Mouse (Mus musculus): ENCODE measurements at regions not wholly inside any gene's neighbourhood (a gene's known extent, or its start where the extent isn't known, plus 50 kb on each side); places are given as distances from the start of the nearest gene placed in this dataset.
A peak's percentile ranks its signal among the peaks of the same experiment; 100 is the strongest.

- WGBS (ENCODE audit: insufficient replicate concordance): 70% methylated on average over 4 of the region's 4 CpGs
- no peaks in the 10 kb centered on the region for H3K4me1 ChIP-seq
- no peaks in the 10 kb centered on the region for H3K36me3 ChIP-seq
- no peak overlapping the region for H3K27ac ChIP-seq
- H3K4me2 ChIP-seq: no peak overlapping the region
- H3K9me3 ChIP-seq (replicated peaks): no peaks in the 10 kb centered on the region
- H3K9ac ChIP-seq: no peak overlapping the region
- ATAC-seq: no peak
- no peaks in the 10 kb centered on the region for H3K27me3 ChIP-seq (replicated peaks)
- H3K4me3 ChIP-seq: no peak overlapping the region
These were observed 103.8 kb downstream of the Olig3 start for GRCm38 (mm10) chr10:19460164-19460563.

- no peaks in the 10 kb centered on the region for H3K4me1 ChIP-seq
- no peaks in the 10 kb centered on the region for H3K9me3 ChIP-seq (replicated peaks)
- H3K9ac ChIP-seq: no peak overlapping the region
- H3K4me2 ChIP-seq: no peak overlapping the region
- H3K4me3 ChIP-seq: no peak overlapping the region
- 58% methylated on average over 3 of the region's 3 CpGs for WGBS (ENCODE audit: insufficient replicate concordance)
- no peaks in the 10 kb centered on the region for H3K36me3 ChIP-seq
- ATAC-seq: no peak
- H3K27ac ChIP-seq: no peak overlapping the region
- no peaks in the 10 kb centered on the region for H3K27me3 ChIP-seq (replicated peaks)
These were observed 107.5 kb downstream of the Olig3 start for GRCm38 (mm10) chr10:19463800-19464199.

- H3K4me1 ChIP-seq: no peaks in the 10 kb centered on the region
- no peak overlapping the region for H3K4me3 ChIP-seq
- H3K27ac ChIP-seq: no peak overlapping the region
- no peaks in the 10 kb centered on the region for H3K9me3 ChIP-seq (replicated peaks)
- H3K36me3 ChIP-seq: no peaks in the 10 kb centered on the region
- H3K4me2 ChIP-seq: no peak overlapping the region
- H3K27me3 ChIP-seq (replicated peaks): no peaks in the 10 kb centered on the region
- ATAC-seq: no peak
- no peak overlapping the region for H3K9ac ChIP-seq
- WGBS (ENCODE audit: insufficient replicate concordance): 69% methylated on average over 5 of the region's 5 CpGs
These were observed 108.2 kb downstream of the Olig3 start for GRCm38 (mm10) chr10:19464504-19464903.

- Histone ChIP-seq H3K9me3 (replicated peaks) (no peaks in the 10 kb centered on the region), H3K27me3 (replicated peaks) (no peaks in the 10 kb centered on the region), H3K4me2 (no peak overlapping the region), H3K36me3 (no peaks in the 10 kb centered on the region), H3K27ac (no peak overlapping the region), H3K9ac (no peak overlapping the region), H3K4me3 (no peak overlapping the region), H3K4me1 (no peaks in the 10 kb centered on the region)
- 66% methylated on average over 9 of the region's 9 CpGs for WGBS (ENCODE audit: insufficient replicate concordance)
- no peak for ATAC-seq
These were observed 115.2 kb downstream of the Olig3 start for GRCm38 (mm10) chr10:19471349-19472040.

GRCm38 (mm10) chr10:19472066-19472465 is 115.7 kb downstream of the Olig3 start:
- H3K27ac ChIP-seq: no peak overlapping the region
- H3K9me3 ChIP-seq (replicated peaks): no peaks in the 10 kb centered on the region
- 55% methylated on average over 6 of the region's 6 CpGs for WGBS (ENCODE audit: insufficient replicate concordance)
- H3K27me3 ChIP-seq (replicated peaks): no peaks in the 10 kb centered on the region
- no peaks in the 10 kb centered on the region for H3K4me1 ChIP-seq
- ATAC-seq: no peak
- H3K4me2 ChIP-seq: no peak overlapping the region
- H3K9ac ChIP-seq: no peak overlapping the region
- H3K36me3 ChIP-seq: no peaks in the 10 kb centered on the region
- no peak overlapping the region for H3K4me3 ChIP-seq

- ATAC-seq: no peak
- H3K27me3 ChIP-seq (replicated peaks): no peaks in the 10 kb centered on the region
- no peaks in the 10 kb centered on the region for H3K4me1 ChIP-seq
- 63% methylated on average over 3 of the region's 3 CpGs for whole genome bisulfite sequencing (ENCODE audit: insufficient replicate concordance)
- H3K9me3 ChIP-seq (replicated peaks): no peaks in the 10 kb centered on the region
- H3K4me2 ChIP-seq: no peak overlapping the region
- H3K36me3 ChIP-seq: no peaks in the 10 kb centered on the region
- no peak overlapping the region for H3K27ac ChIP-seq
- no peak overlapping the region for H3K4me3 ChIP-seq
- H3K9ac ChIP-seq: no peak overlapping the region
These were observed 116.7 kb downstream of the Olig3 start for GRCm38 (mm10) chr10:19472949-19473535.

- no peak for ATAC-seq
- 72% methylated on average over 15 of the region's 15 CpGs for WGBS (ENCODE audit: insufficient replicate concordance)
- Histone ChIP-seq H3K9ac (no peak overlapping the region), H3K4me3 (no peak overlapping the region), H3K27ac (no peak overlapping the region), H3K4me1 (no peaks in the 10 kb centered on the region), H3K9me3 (replicated peaks) (no peaks in the 10 kb centered on the region), H3K4me2 (no peak overlapping the region), H3K27me3 (replicated peaks) (no peaks in the 10 kb centered on the region), H3K36me3 (no peaks in the 10 kb centered on the region)
These were observed 106.1 kb upstream of the Ifngr1 start for GRCm38 (mm10) chr10:19485537-19486135.

GRCm38 (mm10) chr10:19490500-19490899 is 101.2 kb upstream of the Ifngr1 start:
- H3K4me2 ChIP-seq: 0 out of 2 replicates have a peak overlapping the region, but pooled peaks have one; percentile 14
- ATAC-seq: no peak
- H3K36me3 ChIP-seq: no peaks in the 10 kb centered on the region
- no peaks in the 10 kb centered on the region for H3K27me3 ChIP-seq (replicated peaks)
- WGBS (ENCODE audit: insufficient replicate concordance): 57% methylated on average over 8 of the region's 8 CpGs
- H3K9me3 ChIP-seq (replicated peaks): no peaks in the 10 kb centered on the region
- H3K27ac ChIP-seq: no peak overlapping the region
- no peak overlapping the region for H3K9ac ChIP-seq
- H3K4me3 ChIP-seq: no peak overlapping the region
- H3K4me1 ChIP-seq: 0 out of 2 replicates have a peak, but pooled peaks cover 6% of the 10 kb centered on the region

GRCm38 (mm10) chr10:19491513-19492380 is 100.0 kb upstream of the Ifngr1 start:
- 47% methylated on average over 21 of the region's 21 CpGs for WGBS (ENCODE audit: insufficient replicate concordance)

GRCm38 (mm10) chr10:19494461-19495105 is 97.2 kb upstream of the Ifngr1 start:
- Histone ChIP-seq H3K27ac (0 out of 2 replicates have a peak overlapping the region, but pooled peaks have one; percentile 14), H3K9ac (no peak overlapping the region), H3K9me3 (replicated peaks) (no peaks in the 10 kb centered on the region), H3K4me1 (0 out of 2 replicates have a peak, but pooled peaks cover 6% of the 10 kb centered on the region), H3K27me3 (replicated peaks) (no peaks in the 10 kb centered on the region), H3K4me2 (peak overlapping the region; percentile 41), H3K36me3 (no peaks in the 10 kb centered on the region), H3K4me3 (no peak overlapping the region)
- 6% methylated on average over 9 of the region's 9 CpGs for WGBS (ENCODE audit: insufficient replicate concordance)
- no peak for ATAC-seq

More at GRCm38 (mm10) chr10:19491513-19492380, 100.0 kb upstream of the Ifngr1 start:
- Histone ChIP-seq H3K27me3 (replicated peaks) (no peaks in the 10 kb centered on the region), H3K36me3 (no peaks in the 10 kb centered on the region), H3K27ac (no peak overlapping the region), H3K9me3 (replicated peaks) (no peaks in the 10 kb centered on the region), H3K9ac (no peak overlapping the region), H3K4me2 (no peak overlapping the region), H3K4me3 (no peak overlapping the region), H3K4me1 (0 out of 2 replicates have a peak, but pooled peaks cover 6% of the 10 kb centered on the region)
- no peak for ATAC-seq

- H3K4me1 ChIP-seq: 0 out of 2 replicates have a peak, but pooled peaks cover 6% of the 10 kb centered on the region
- 73% methylated on average over 4 of the region's 4 CpGs for WGBS (ENCODE audit: insufficient replicate concordance)
- H3K27me3 ChIP-seq (replicated peaks): no peaks in the 10 kb centered on the region
- no peak overlapping the region for H3K4me3 ChIP-seq
- no peak overlapping the region for H3K27ac ChIP-seq
- no peaks in the 10 kb centered on the region for H3K36me3 ChIP-seq
- no peak overlapping the region for H3K4me2 ChIP-seq
- H3K9ac ChIP-seq: no peak overlapping the region
- no peaks in the 10 kb centered on the region for H3K9me3 ChIP-seq (replicated peaks)
- ATAC-seq: no peak
These were observed 93.6 kb upstream of the Ifngr1 start for GRCm38 (mm10) chr10:19498112-19498511.
